ENCODE assay signal across 17 mouse cellular contexts in genomic region chr19:40523431-40524005, GRCm38 (mm10).
"Had no signal": no experiment of that assay in that cellular context is flagged by ENCODE, and none has a peak within 500 bp of the region (broad histone marks: within the 10 kb centered on the region; RNA-seq: fewer than 3 reads in every experiment).

No protein-coding gene starts in this region.

- H3K9me3 ChIP-seq: limb, embryonic 13.5 days; liver, embryonic 15.5 days; midbrain, embryonic 12.5 days; neural tube, embryonic 12.5 days had no signal

- H3K4me1 ChIP-seq: limb, embryonic 13.5 days; liver, embryonic 15.5 days; midbrain, embryonic 12.5 days had no signal

- H3K36me3 ChIP-seq: limb, embryonic 13.5 days; liver, embryonic 15.5 days; midbrain, embryonic 12.5 days; neural tube, embryonic 12.5 days had no signal

- H3K27ac ChIP-seq: kidney, postnatal 0 days; limb, embryonic 13.5 days; liver, embryonic 15.5 days; midbrain, embryonic 12.5 days; neural tube, embryonic 12.5 days had no signal

- H3K27me3 ChIP-seq: limb, embryonic 13.5 days; midbrain, embryonic 12.5 days; neural tube, embryonic 12.5 days had no signal

- DNase-seq: kidney, adult 11 months; kidney, adult 9 months; kidney, postnatal 36 days; left cerebral cortex, postnatal 4 days; lung, embryonic 14.5 days; lung, postnatal 10 days; lung, postnatal 4 days; right cerebral cortex, adult 18-20 months; right cerebral cortex, postnatal 25 days; thymus, postnatal 4 days had no signal

- H3K9ac ChIP-seq: limb, embryonic 13.5 days; liver, embryonic 15.5 days; lung, embryonic 14.5 days; midbrain, embryonic 12.5 days; neural tube, embryonic 12.5 days had no signal

- H3K4me3 ChIP-seq: limb, embryonic 13.5 days; liver, embryonic 15.5 days; midbrain, embryonic 12.5 days; myocyte; neural tube, embryonic 12.5 days had no signal

- H3K4me2 ChIP-seq: limb, embryonic 13.5 days; liver, embryonic 11.5 days; liver, embryonic 15.5 days; lung, embryonic 14.5 days; midbrain, embryonic 12.5 days; neural tube, embryonic 12.5 days had no signal
